10 mouse cellular contexts compared by ENCODE assay signal in the genomic region with DNA sequence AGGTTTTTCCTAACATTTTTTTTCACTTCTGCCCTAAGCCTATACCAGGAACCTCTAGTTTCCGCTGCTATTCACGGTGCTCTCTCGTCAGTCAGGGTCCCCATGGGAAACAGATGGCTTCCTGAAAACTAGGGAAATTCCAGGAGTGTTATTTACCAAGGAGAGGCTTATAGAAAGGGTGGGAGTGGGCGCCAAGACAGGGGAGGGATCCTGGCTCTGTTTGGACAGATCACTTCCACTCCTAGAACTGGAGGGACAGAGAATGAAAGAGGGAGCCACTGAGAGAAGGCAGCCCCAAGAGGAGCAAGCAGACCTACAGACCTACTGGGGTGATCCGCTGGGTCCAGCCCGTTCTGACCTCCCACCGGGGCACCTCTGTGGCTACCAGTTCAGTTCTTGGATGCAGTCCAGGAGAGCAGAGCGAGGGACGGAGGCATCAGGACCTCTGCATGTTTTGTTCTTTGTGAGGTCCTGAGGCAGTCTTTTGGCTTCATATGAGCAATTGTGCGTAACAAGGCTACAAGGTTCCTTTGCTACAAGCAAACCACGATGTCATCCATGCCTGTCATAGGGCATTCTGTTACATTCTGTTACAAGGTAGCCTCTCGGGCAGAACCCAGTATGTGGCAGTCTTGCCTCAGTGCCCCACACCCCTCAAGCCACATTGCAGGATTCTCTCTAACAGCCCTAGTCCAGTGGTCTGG. TPM values are rescaled to one million over a fixed set of nuclear protein-coding genes. Genes with fewer than 3 reads are reported as not detected.
DNase-seq lines count a peak whose midpoint lies in the region; ATAC-seq and TF ChIP-seq lines count a peak whose summit lies in the region.
"Had no signal": no experiment of that assay in that cellular context is flagged by ENCODE, and none has a peak within 500 bp of the region (broad histone marks: within the 10 kb centered on the region; RNA-seq: fewer than 3 reads in every experiment).

No protein-coding gene starts in this region.

- TF ChIP-seq POLR2A in limb, embryonic 14.5 days (IDR thresholded peaks at IDR 0.05; ENCODE audit: borderline replicate concordance, extremely low read depth, insufficient read depth, insufficient read length), result no peak

- peaks cover 39% of the 10 kb centered on the region; the same call in 1 of the 2 replicates for H3K27me3 ChIP-seq in liver, embryonic 15.5 days
- 0 out of 2 replicates have a peak, but pooled peaks cover 5% of the 10 kb centered on the region for H3K27me3 ChIP-seq in liver, postnatal 0 days (ENCODE audit: insufficient read depth, low read length)
- no peaks in the 10 kb centered on the region for H3K27me3 ChIP-seq in intestine, embryonic 14.5 days (replicated peaks; ENCODE audit: control insufficient read depth, insufficient read depth, low read length)
- H3K27me3 ChIP-seq in limb, embryonic 14.5 days (ENCODE audit: control insufficient read depth, insufficient read depth, low read length), result no peaks in the 10 kb centered on the region

- DNase-seq in adrenal gland, postnatal 14 days, result peak; percentile 39
- no peak for DNase-seq in adrenal gland, adult 2 months
- no peak for DNase-seq in liver, postnatal 0 days
- no peak for DNase-seq in intestine, embryonic 14.5 days (ENCODE audit: low spot score)
- no peak for DNase-seq in limb, embryonic 14.5 days (ENCODE audit: low spot score)
- DNase-seq in embryo, embryonic 11 days, result no peak
- DNase-seq in layer of hippocampus, adult 18-20 months (ENCODE audit: low spot score in 2 of 2), result no peak
- DNase-seq: gastrocnemius, postnatal 25 days had no signal

- no peak overlapping the region for H3K9ac ChIP-seq in liver, embryonic 15.5 days
- no peak overlapping the region for H3K9ac ChIP-seq in liver, postnatal 0 days (replicated peaks)
- peak overlapping the region; percentile 13; the same call in 1 of the 2 replicates for H3K9ac ChIP-seq in intestine, embryonic 14.5 days (ENCODE audit: low read length)
- 0 out of 2 replicates have a peak overlapping the region, but pooled peaks have one; percentile 3 for H3K9ac ChIP-seq in limb, embryonic 14.5 days (ENCODE audit: low read depth, low read length, severe bottlenecking)

- no peaks in the 10 kb centered on the region for H3K36me3 ChIP-seq in liver, embryonic 15.5 days (replicated peaks)
- H3K36me3 ChIP-seq in liver, postnatal 0 days (replicated peaks; ENCODE audit: insufficient read depth, low read length), result no peaks in the 10 kb centered on the region
- no peaks in the 10 kb centered on the region for H3K36me3 ChIP-seq in intestine, embryonic 14.5 days (ENCODE audit: control insufficient read depth, insufficient read depth, low read length)
- H3K36me3 ChIP-seq in limb, embryonic 14.5 days (ENCODE audit: control insufficient read depth, insufficient read depth, low read length), result no peaks in the 10 kb centered on the region

- no peak for ATAC-seq in liver, embryonic 15.5 days (ENCODE audit: insufficient read depth)
- no peak for ATAC-seq in liver, postnatal 0 days
- ATAC-seq in intestine, embryonic 14.5 days (replicated peaks; ENCODE audit: low FRiP score, low TSS enrichment, low read depth), result no peak
- no peak for ATAC-seq in limb, embryonic 14.5 days (ENCODE audit: low FRiP score, low read depth)

- no peak overlapping the region for H3K4me2 ChIP-seq in liver, embryonic 15.5 days
- no peak overlapping the region for H3K4me2 ChIP-seq in liver, postnatal 0 days (ENCODE audit: low read depth, low read length)
- no peak overlapping the region for H3K4me2 ChIP-seq in intestine, embryonic 14.5 days (ENCODE audit: low read length)
- no peak overlapping the region for H3K4me2 ChIP-seq in limb, embryonic 14.5 days (replicated peaks; ENCODE audit: low read depth, low read length, severe bottlenecking)

- H3K9me3 ChIP-seq in liver, embryonic 15.5 days (replicated peaks), result no peaks in the 10 kb centered on the region
- no peaks in the 10 kb centered on the region for H3K9me3 ChIP-seq in liver, postnatal 0 days (ENCODE audit: low read length)
- no peaks in the 10 kb centered on the region for H3K9me3 ChIP-seq in intestine, embryonic 14.5 days (ENCODE audit: control insufficient read depth, low read length)
- no peaks in the 10 kb centered on the region for H3K9me3 ChIP-seq in limb, embryonic 14.5 days (ENCODE audit: control insufficient read depth, low read length)
- H3K9me3 ChIP-seq: megakaryocyte, embryonic 14.5 days had no signal

- H3K4me1 ChIP-seq in liver, embryonic 15.5 days (replicated peaks), result peaks cover 4% of the 10 kb centered on the region; the same call in 1 of the 2 replicates
- H3K4me1 ChIP-seq in liver, postnatal 0 days (ENCODE audit: insufficient read depth), result no peaks in the 10 kb centered on the region
- peaks cover 14% of the 10 kb centered on the region for H3K4me1 ChIP-seq in intestine, embryonic 14.5 days (replicated peaks; ENCODE audit: control insufficient read depth, insufficient read depth, low read length)
- peaks cover 13% of the 10 kb centered on the region for H3K4me1 ChIP-seq in limb, embryonic 14.5 days (ENCODE audit: control insufficient read depth, insufficient read depth, low read length)

- no peak overlapping the region for H3K4me3 ChIP-seq in liver, embryonic 15.5 days (replicated peaks)
- no peak overlapping the region for H3K4me3 ChIP-seq in liver, postnatal 0 days (ENCODE audit: low read depth, low read length)
- H3K4me3 ChIP-seq in intestine, embryonic 14.5 days (ENCODE audit: low read depth, low read length), result no peak overlapping the region
- no peak overlapping the region for H3K4me3 ChIP-seq in limb, embryonic 14.5 days (replicated peaks; ENCODE audit: low read length)
- H3K4me3 ChIP-seq: megakaryocyte, embryonic 14.5 days had no signal

- 56% methylated on average over 12 of the region's 12 CpGs for WGBS in liver, embryonic 15.5 days (ENCODE audit: insufficient replicate concordance)
- WGBS in liver, postnatal 0 days (ENCODE audit: insufficient replicate concordance), result 49% methylated on average over 12 of the region's 12 CpGs
- 45% methylated on average over 12 of the region's 12 CpGs for WGBS in intestine, embryonic 14.5 days
- WGBS in limb, embryonic 14.5 days, result 43% methylated on average over 12 of the region's 12 CpGs

- TF ChIP-seq EP300 in liver, postnatal 0 days (IDR thresholded peaks at IDR 0.05; ENCODE audit: low read depth), result no peak

- 0 out of 2 replicates have a peak overlapping the region, but pooled peaks have one; percentile 6 for H3K27ac ChIP-seq in liver, embryonic 15.5 days (replicated peaks)
- no peak overlapping the region for H3K27ac ChIP-seq in liver, postnatal 0 days (ENCODE audit: low read depth)
- H3K27ac ChIP-seq in intestine, embryonic 14.5 days (ENCODE audit: low read depth), result peak overlapping the region; percentile 54
- peak overlapping the region; percentile 38 for H3K27ac ChIP-seq in limb, embryonic 14.5 days (replicated peaks; ENCODE audit: low read depth, low read length)

- no peak for TF ChIP-seq CTCF in liver, postnatal 0 days (IDR thresholded peaks at IDR 0.05; ENCODE audit: low read depth)

RNA-seq across cellular contexts. Expression of gene Ppp1r13b, which starts 8.8 kb away (rescaled TPM):
- 17.5 and 22.0 TPM in 2 replicates for total RNA-seq in adrenal gland, postnatal 14 days (2021)
- 10 to 100 TPM; 13.8 to 15.9 TPM for total RNA-seq in adrenal gland, adult 2 months (2021)
- polyA plus RNA-seq in adrenal gland, adult 2 months (2012; rRNA removed), result 5.9 and 6.6 TPM in 2 replicates
- polyA plus RNA-seq in liver, embryonic 15.5 days (2015; fragmentation: Nextera tagmentation; extraction: Ambion mirVana), result 3.6 and 3.7 TPM in 2 replicates
- 4.3 and 4.5 TPM in 2 replicates for polyA plus RNA-seq in liver, postnatal 0 days (2015; fragmentation: Nextera tagmentation; extraction: Ambion mirVana)
- 22.3 and 29.1 TPM in 2 replicates for polyA plus RNA-seq in intestine, embryonic 14.5 days (2014; fragmentation: Nextera tagmentation; extraction: Ambion mirVana)
- 16.8 and 18.5 TPM in 2 replicates for polyA plus RNA-seq in limb, embryonic 14.5 days (2012; rRNA removed)
- 17.3 and 19.4 TPM in 2 replicates for polyA plus RNA-seq in limb, embryonic 14.5 days (2014; fragmentation: Nextera tagmentation; extraction: Ambion mirVana)
- 10 to 100 TPM; 92.7 to 98.4 TPM for total RNA-seq in layer of hippocampus, adult 18-20 months (2021)

RNA-seq across cellular contexts. Expression of gene Atp5mpl, which starts 50.1 kb away (rescaled TPM):
- total RNA-seq in adrenal gland, postnatal 14 days (2021), result 533 and 580 TPM in 2 replicates
- total RNA-seq in adrenal gland, adult 2 months (2021), result 100 to 1,000 TPM; 274 to 451 TPM
- polyA plus RNA-seq in adrenal gland, adult 2 months (2012; rRNA removed), result 3.2 and 6.1 TPM in 2 replicates
- polyA plus RNA-seq in liver, embryonic 15.5 days (2015; fragmentation: Nextera tagmentation; extraction: Ambion mirVana), result 397 and 473 TPM in 2 replicates
- 676 and 694 TPM in 2 replicates for polyA plus RNA-seq in liver, postnatal 0 days (2015; fragmentation: Nextera tagmentation; extraction: Ambion mirVana)
- polyA plus RNA-seq in intestine, embryonic 14.5 days (2014; fragmentation: Nextera tagmentation; extraction: Ambion mirVana), result 845 and 1,000 TPM in 2 replicates
- polyA plus RNA-seq in limb, embryonic 14.5 days (2012; rRNA removed), result 162 and 174 TPM in 2 replicates
- polyA plus RNA-seq in limb, embryonic 14.5 days (2014; fragmentation: Nextera tagmentation; extraction: Ambion mirVana), result 598 and 677 TPM in 2 replicates
- 100 to 1,000 TPM; 341 to 347 TPM for total RNA-seq in layer of hippocampus, adult 18-20 months (2021)

RNA-seq across cellular contexts. Expression of gene Tdrd9, which starts 54.7 kb away (rescaled TPM):
- total RNA-seq in adrenal gland, postnatal 14 days (2021), result 0.15 TPM in 1 of 2 replicates, not detected in the other
- under 1 TPM in 1 of 2 experiments, not detected in 1; 0.07 TPM for total RNA-seq in adrenal gland, adult 2 months (2021)
- polyA plus RNA-seq in adrenal gland, adult 2 months (2012; rRNA removed), result 0.06 TPM in 1 of 2 replicates, not detected in the other
- 0.10 and 0.22 TPM in 2 replicates for polyA plus RNA-seq in liver, embryonic 15.5 days (2015; fragmentation: Nextera tagmentation; extraction: Ambion mirVana)
- polyA plus RNA-seq in liver, postnatal 0 days (2015; fragmentation: Nextera tagmentation; extraction: Ambion mirVana), result 0.15 and 0.21 TPM in 2 replicates
- 0.28 and 0.73 TPM in 2 replicates for polyA plus RNA-seq in intestine, embryonic 14.5 days (2014; fragmentation: Nextera tagmentation; extraction: Ambion mirVana)
- 0.78 and 0.81 TPM in 2 replicates for polyA plus RNA-seq in limb, embryonic 14.5 days (2012; rRNA removed)
- polyA plus RNA-seq in limb, embryonic 14.5 days (2014; fragmentation: Nextera tagmentation; extraction: Ambion mirVana), result 0.23 and 0.40 TPM in 2 replicates
- total RNA-seq in layer of hippocampus, adult 18-20 months (2021), result under 1 TPM; 0.25 to 0.52 TPM

Comparison
In these comparisons a context has a peak if more than half of its experiments do, and no peak if none do; other contexts are left out.
1. H3K9ac ChIP-seq: peak in intestine, embryonic 14.5 days (single experiment) and limb, embryonic 14.5 days (single experiment); none in liver, embryonic 15.5 days (single experiment) and liver, postnatal 0 days (single experiment).
2. RNA of gene Atp5mpl, which starts 50.1 kb away (polyA plus RNA-seq): 845 to 1,000 TPM in intestine, embryonic 14.5 days, 676 to 694 TPM in liver, postnatal 0 days, 162 to 677 TPM in limb, embryonic 14.5 days and 397 to 473 TPM in liver, embryonic 15.5 days; 3.2 to 6.1 TPM in adrenal gland, adult 2 months; every median in the first group is over 10 times any median in the second.